In the genomic region with DNA sequence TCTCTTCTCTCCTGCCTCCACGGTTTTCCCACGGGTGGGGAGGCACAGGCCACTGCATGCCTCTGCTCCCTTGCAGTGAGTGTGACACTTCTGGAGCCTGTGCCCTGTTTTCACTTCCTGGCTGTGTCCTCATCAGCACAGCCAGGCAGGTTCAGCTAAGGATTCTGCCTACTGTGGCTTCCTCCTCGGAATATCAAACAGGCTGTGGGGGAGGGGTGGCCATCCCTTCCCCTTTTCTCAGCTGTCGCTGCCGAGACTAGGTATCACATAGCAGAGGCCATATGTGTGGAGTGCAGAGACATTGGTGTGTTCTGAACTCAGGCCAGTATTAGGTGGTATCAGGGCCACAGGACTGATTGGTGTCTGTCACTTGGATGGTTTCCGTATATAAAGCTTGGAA, we compare ENCODE assay signal across 8 mouse cellular contexts. TPM values are rescaled to one million over a fixed set of nuclear protein-coding genes. Genes with fewer than 3 reads are reported as not detected.
DNase-seq lines count a peak whose midpoint lies in the region; ATAC-seq and TF ChIP-seq lines count a peak whose summit lies in the region.

No protein-coding gene starts in this region.

- no peak overlapping the region for H3K4me3 ChIP-seq in heart, embryonic 14.5 days (ENCODE audit: control insufficient read depth in 1 of 2, insufficient read depth in 1 of 2, low read depth in 1 of 2, low read length in 2 of 2)
- H3K4me3 ChIP-seq in heart, embryonic 12.5 days: no peak overlapping the region
- no peak overlapping the region for H3K4me3 ChIP-seq in CH12.LX (replicated peaks in 1 of 3; ENCODE audit: low read depth in 2 of 3, low read length in 2 of 3, poor library complexity in 1 of 3)
- no peak overlapping the region for H3K4me3 ChIP-seq in forebrain, embryonic 11.5 days (ENCODE audit: low read depth, low read length)
- H3K4me3 ChIP-seq in midbrain, embryonic 14.5 days (replicated peaks; ENCODE audit: low read depth, low read length): no peak overlapping the region

- no peak for ATAC-seq in heart, embryonic 14.5 days (ENCODE audit: insufficient number of reproducible peaks, insufficient read depth, low FRiP score, low read depth)
- ATAC-seq in heart, embryonic 12.5 days (ENCODE audit: insufficient number of reproducible peaks, low FRiP score): no peak
- ATAC-seq in forebrain, embryonic 11.5 days (replicated peaks; ENCODE audit: low FRiP score): no peak
- ATAC-seq in midbrain, embryonic 14.5 days (ENCODE audit: low FRiP score, low TSS enrichment): no peak

- TF ChIP-seq CTCF in CH12.LX (conservative IDR thresholded peaks at IDR 0.05 in 1 of 2, IDR thresholded peaks at IDR 0.05 in 1 of 2; ENCODE audit: low read depth in 2 of 2, low read length in 2 of 2): no peak

- no peak for TF ChIP-seq RAD21 in CH12.LX (IDR thresholded peaks at IDR 0.05; ENCODE audit: low read depth, low read length)

- H3K4me2 ChIP-seq in heart, embryonic 14.5 days (ENCODE audit: low read length): peak overlapping the region; percentile 4; the same call in 1 of the 2 replicates
- no peak overlapping the region for H3K4me2 ChIP-seq in heart, embryonic 12.5 days
- no peak overlapping the region for H3K4me2 ChIP-seq in CH12.LX (ENCODE audit: insufficient read depth, low read depth, poor library complexity, severe bottlenecking)
- no peak overlapping the region for H3K4me2 ChIP-seq in forebrain, embryonic 11.5 days (ENCODE audit: low read depth, low read length, severe bottlenecking)
- no peak overlapping the region for H3K4me2 ChIP-seq in midbrain, embryonic 14.5 days (ENCODE audit: low read length)

- H3K27me3 ChIP-seq in heart, embryonic 14.5 days (ENCODE audit: control insufficient read depth, insufficient read depth, low read length): no peaks in the 10 kb centered on the region
- H3K27me3 ChIP-seq in heart, embryonic 12.5 days (replicated peaks): no peaks in the 10 kb centered on the region
- no peaks in the 10 kb centered on the region for H3K27me3 ChIP-seq in CH12.LX (replicated peaks)
- no peaks in the 10 kb centered on the region for H3K27me3 ChIP-seq in forebrain, embryonic 11.5 days (ENCODE audit: control insufficient read depth, insufficient read depth, low read length)
- H3K27me3 ChIP-seq in midbrain, embryonic 14.5 days (ENCODE audit: control insufficient read depth, insufficient read depth, low read length): no peaks in the 10 kb centered on the region

- in situ Hi-C loops in CH12.LX (cut with MboI; ENCODE audit: low pct_ligation_motif_present, low pct_unique_long_range_greater_than_20kb, low sequenced_read_pairs): no loop called here

- H3K4me1 ChIP-seq in heart, embryonic 14.5 days (ENCODE audit: control insufficient read depth in 2 of 2, insufficient read depth in 2 of 2, low read length in 2 of 2): peaks cover 9 to 11% of the 10 kb centered on the region in 2 experiments
- peaks cover 18% of the 10 kb centered on the region for H3K4me1 ChIP-seq in heart, embryonic 12.5 days (replicated peaks)
- no peaks in the 10 kb centered on the region for H3K4me1 ChIP-seq in CH12.LX (ENCODE audit: control insufficient read depth in 1 of 2, insufficient read depth in 2 of 2)
- peaks cover 4% of the 10 kb centered on the region; the same call in 1 of the 2 replicates for H3K4me1 ChIP-seq in forebrain, embryonic 11.5 days (replicated peaks; ENCODE audit: control insufficient read depth, insufficient read depth, low read length)
- peaks cover 8% of the 10 kb centered on the region; the same call in 1 of the 2 replicates for H3K4me1 ChIP-seq in midbrain, embryonic 14.5 days (ENCODE audit: control insufficient read depth, insufficient read depth, low read length)

- TF ChIP-seq EP300 in CH12.LX (IDR thresholded peaks at IDR 0.05; ENCODE audit: low read length): no peak

- H3K36me3 ChIP-seq in heart, embryonic 14.5 days (ENCODE audit: control insufficient read depth, insufficient read depth, low read length): no peaks in the 10 kb centered on the region
- no peaks in the 10 kb centered on the region for H3K36me3 ChIP-seq in heart, embryonic 12.5 days
- H3K36me3 ChIP-seq in CH12.LX (replicated peaks in 1 of 2; ENCODE audit: control insufficient read depth in 1 of 2, insufficient read depth in 1 of 2, low read length in 1 of 2): no peaks in the 10 kb centered on the region
- H3K36me3 ChIP-seq in forebrain, embryonic 11.5 days (ENCODE audit: control insufficient read depth, insufficient read depth, low read length): no peaks in the 10 kb centered on the region
- no peaks in the 10 kb centered on the region for H3K36me3 ChIP-seq in midbrain, embryonic 14.5 days (ENCODE audit: control insufficient read depth, insufficient read depth, low read length)

- no peaks in the 10 kb centered on the region for H3K9me3 ChIP-seq in heart, embryonic 14.5 days (ENCODE audit: control insufficient read depth, low read length)
- H3K9me3 ChIP-seq in heart, embryonic 12.5 days (replicated peaks): no peaks in the 10 kb centered on the region
- H3K9me3 ChIP-seq in CH12.LX (replicated peaks; ENCODE audit: low read length): no peaks in the 10 kb centered on the region
- H3K9me3 ChIP-seq in forebrain, embryonic 11.5 days (ENCODE audit: control insufficient read depth, low read length): no peaks in the 10 kb centered on the region
- H3K9me3 ChIP-seq in midbrain, embryonic 14.5 days (ENCODE audit: control insufficient read depth, low read length): no peaks in the 10 kb centered on the region

- no peaks in the 10 kb centered on the region for H3K79me2 ChIP-seq in CH12.LX (replicated peaks; ENCODE audit: control insufficient read depth, extremely low read depth, insufficient read depth, poor library complexity, severe bottlenecking)

- no peak for TF ChIP-seq POLR2A in CH12.LX (IDR thresholded peaks at IDR 0.05; ENCODE audit: low read depth, low read length)

- H3K27ac ChIP-seq in heart, embryonic 14.5 days (replicated peaks in 1 of 2; ENCODE audit: control insufficient read depth in 1 of 2, insufficient read depth in 1 of 2, low read depth in 2 of 2, low read length in 2 of 2): no peak overlapping the region
- H3K27ac ChIP-seq in heart, embryonic 12.5 days (ENCODE audit: poor library complexity, severe bottlenecking): no peak overlapping the region
- no peak overlapping the region for H3K27ac ChIP-seq in CH12.LX (ENCODE audit: insufficient read depth, low read depth)
- H3K27ac ChIP-seq in forebrain, embryonic 11.5 days (ENCODE audit: low read depth, low read length): no peak overlapping the region
- no peak overlapping the region for H3K27ac ChIP-seq in midbrain, embryonic 14.5 days (replicated peaks; ENCODE audit: low read depth, low read length)

- DNase-seq in CH12.LX (ENCODE audit: extremely low read depth): peak; percentile 1
- DNase-seq in forebrain, embryonic 11.5 days (ENCODE audit: low spot score): peak; percentile 55
- peak; percentile 20 to 37 for DNase-seq in layer of hippocampus, postnatal 25 days (ENCODE audit: extremely low spot score in 1 of 2, low spot score in 1 of 2)
- DNase-seq in midbrain, embryonic 14.5 days: peak; percentile 74
- DNase-seq in thymus, postnatal 4 days: peak; percentile 47
- no peak for DNase-seq in yolk sac, embryonic 10.5 days (ENCODE audit: low spot score)

- 17% methylated on average over 6 of the region's 6 CpGs for WGBS in heart, embryonic 14.5 days
- WGBS in heart, embryonic 12.5 days: 14% methylated on average over 6 of the region's 6 CpGs
- WGBS in forebrain, embryonic 11.5 days: 32% methylated on average over 6 of the region's 6 CpGs
- 20% methylated on average over 6 of the region's 6 CpGs for WGBS in midbrain, embryonic 14.5 days

- no peak overlapping the region for H3K9ac ChIP-seq in heart, embryonic 14.5 days (ENCODE audit: low read length)
- no peak overlapping the region; the same call in 1 of the 2 replicates for H3K9ac ChIP-seq in heart, embryonic 12.5 days
- no peak overlapping the region for H3K9ac ChIP-seq in CH12.LX (ENCODE audit: insufficient read depth, low read depth)
- H3K9ac ChIP-seq in forebrain, embryonic 11.5 days (ENCODE audit: low read length): no peak overlapping the region
- H3K9ac ChIP-seq in midbrain, embryonic 14.5 days (replicated peaks; ENCODE audit: low read length): no peak overlapping the region

- dilution Hi-C loops in CH12.LX (cut with MboI; ENCODE audit: extremely low pct_ligation_motif_present, extremely low pct_unique_long_range_greater_than_20kb, low sequenced_read_pairs): no loop called here

TF ChIP-seq in CH12.LX, 34 proteins besides CTCF, POLR2A, EP300 and RAD21:
- TF ChIP-seq BHLHE40 (IDR thresholded peaks at IDR 0.05; ENCODE audit: low read depth, low read length): no peak
- no peak for TF ChIP-seq KAT2A (IDR thresholded peaks at IDR 0.05; ENCODE audit: insufficient replicate concordance, low read length)
- no peak for TF ChIP-seq JUND (conservative IDR thresholded peaks at IDR 0.05; ENCODE audit: low read depth, low read length)
- no peak for TF ChIP-seq CHD1 (IDR thresholded peaks at IDR 0.05; ENCODE audit: low read depth, low read length)
- TF ChIP-seq RCOR1 (conservative IDR thresholded peaks at IDR 0.05; ENCODE audit: low read depth, low read length): no peak
- no peak for TF ChIP-seq ZKSCAN1 (IDR thresholded peaks at IDR 0.05; ENCODE audit: borderline replicate concordance, low read depth, low read length)
- TF ChIP-seq POLR2AphosphoS2 (IDR thresholded peaks at IDR 0.05; ENCODE audit: low read depth, low read length): no peak
- TF ChIP-seq MXI1 (IDR thresholded peaks at IDR 0.05; ENCODE audit: low read depth, low read length): no peak
- no peak for TF ChIP-seq CHD2 (IDR thresholded peaks at IDR 0.05; ENCODE audit: low read length)
- TF ChIP-seq MAFK (IDR thresholded peaks at IDR 0.05; ENCODE audit: insufficient replicate concordance, low read length): no peak
- TF ChIP-seq HCFC1 (IDR thresholded peaks at IDR 0.05; ENCODE audit: low read depth, low read length): no peak
- TF ChIP-seq E2F4 (IDR thresholded peaks at IDR 0.05; ENCODE audit: insufficient replicate concordance, low read depth, low read length): no peak
- TF ChIP-seq NRF1 (IDR thresholded peaks at IDR 0.05; ENCODE audit: low read depth, low read length): no peak
- TF ChIP-seq ZC3H11A (IDR thresholded peaks at IDR 0.05; ENCODE audit: low read depth, low read length): no peak
- TF ChIP-seq IRF4 (IDR thresholded peaks at IDR 0.05; ENCODE audit: low read depth, low read length): no peak

RNA-seq across cellular contexts. Expression of gene Rrm2, which starts 50.3 kb away (rescaled TPM):
- 189 and 209 TPM in 2 replicates for polyA plus RNA-seq in heart, embryonic 14.5 days (2014; fragmentation: Nextera tagmentation; extraction: Ambion mirVana)
- 280 and 281 TPM in 2 replicates for polyA plus RNA-seq in heart, embryonic 12.5 days (2016; fragmentation: Nextera tagmentation; extraction: Ambion mirVana)
- total RNA-seq in CH12.LX (2012; rRNA removed) (89.0 and 138 TPM in 2 replicates), CH12.LX (2014; rRNA removed) (180 and 187 TPM in 2 replicates)
- 202 and 214 TPM in 2 replicates for polyA plus RNA-seq in CH12.LX (2012; ENCODE audit: insufficient read length, low read depth)
- polyA plus RNA-seq in forebrain, embryonic 11.5 days (2014; fragmentation: Nextera tagmentation; extraction: Ambion mirVana): 635 and 669 TPM in 2 replicates
- 1 to 10 TPM; 2.6 to 3.5 TPM for total RNA-seq in layer of hippocampus, postnatal 25 days (2021)
- polyA plus RNA-seq in midbrain, embryonic 14.5 days (2014; fragmentation: Nextera tagmentation; extraction: Ambion mirVana): 38.8 and 62.6 TPM in 2 replicates
